Mouse (Mus musculus) hindbrain, embryonic 10.5 days (tissue): ENCODE measurements around the gene Fam104a. TPM values are rescaled to one million over a fixed set of nuclear protein-coding genes. Genes with fewer than 3 reads are reported as not detected.

ENCODE experiments used
- DNase-seq: peaks from one replicate; pipeline ENCODE4 v3.0.0-alpha.2; 2017; ENCODE audit warnings: low spot score
- H3K27ac ChIP-seq: fragments of 300-500 bp; sonication (generic); 2 replicates; pipeline ENCODE4 v1.5.1; 2016; ENCODE audit warnings: mild to moderate bottlenecking, moderate library complexity
- H3K27me3 ChIP-seq: fragments of 300-500 bp; sonication (generic); 2 replicates; pipeline ENCODE4 v1.6.1; 2016; ENCODE audit warnings: mild to moderate bottlenecking; ENCODE audit not compliant: poor library complexity, insufficient read depth, severe bottlenecking
- H3K36me3 ChIP-seq: fragments of 300-500 bp; sonication (generic); 2 replicates; pipeline ENCODE4 v1.6.1; 2016; ENCODE audit warnings: mild to moderate bottlenecking, moderate library complexity
- H3K4me1 ChIP-seq: fragments of 300-500 bp; sonication (generic); replicated peaks from 2 replicates; pipeline ENCODE4 v1.6.1; 2016; ENCODE audit warnings: mild to moderate bottlenecking
- H3K4me3 ChIP-seq: fragments of 300-500 bp; sonication (generic); 2 replicates; pipeline ENCODE4 v1.5.1; 2016; ENCODE audit warnings: mild to moderate bottlenecking, moderate library complexity
- H3K9me3 ChIP-seq: fragments of 300-500 bp; sonication (generic); 2 replicates; pipeline ENCODE4 v1.6.1; 2016; ENCODE audit warnings: mild to moderate bottlenecking, moderate library complexity
- WGBS: fragments of 180-500 bp; shearing (Covaris S2); methylation state at CpG from one replicate; pipeline ENCODE4 v1.1.7; 2016; 5-methylcytosine and 5-hydroxymethylcytosine counted together
- polyA plus RNA-seq: library from polyadenylated mRNA; unstranded; fragments of >200 nt; fragmentation: Nextera tagmentation; extraction: Ambion mirVana; gene quantifications from 2 replicates; pipeline ENCODE4 v1.2.1, GENCODE M21; 2016

The Fam104a gene
- polyA plus RNA-seq, 1 experiment from 2014 or later: 58.8 TPM

- WGBS: 61% methylated on average over 7 of the region's 7 CpGs
- Histone ChIP-seq H3K27ac (0 out of 2 replicates have a peak overlapping the region, but pooled peaks have one; percentile 5), H3K27me3 (peaks cover 47% of the 10 kb centered on the region), H3K9me3 (no peaks in the 10 kb centered on the region), H3K4me3 (no peak overlapping the region), H3K4me1 (peaks cover 48% of the 10 kb centered on the region), H3K36me3 (no peaks in the 10 kb centered on the region)
- DNase-seq: no peak
These were observed 31.2 kb upstream of the Fam104a start for GRCm38 (mm10) chr11:113715078-113715674.

GRCm38 (mm10) chr11:113711061-113711460, 27.1 kb upstream of the Fam104a start:
- peaks cover 50% of the 10 kb centered on the region for H3K4me1 ChIP-seq
- H3K27ac ChIP-seq: peak overlapping the region; percentile 91
- no peaks in the 10 kb centered on the region for H3K9me3 ChIP-seq
- H3K36me3 ChIP-seq: peaks cover 13% of the 10 kb centered on the region
- peak overlapping the region; percentile 30; the same call in 1 of the 2 replicates for H3K4me3 ChIP-seq
- no peak for DNase-seq
- 21% methylated on average over 1 of the region's 1 CpGs for WGBS
- H3K27me3 ChIP-seq: peaks cover 61% of the 10 kb centered on the region

- WGBS: 2% methylated on average over 10 of the region's 10 CpGs
- peak; percentile 75 for DNase-seq
- H3K27me3 ChIP-seq: peaks cover 56% of the 10 kb centered on the region
- peaks cover 53% of the 10 kb centered on the region for H3K4me1 ChIP-seq
- H3K4me3 ChIP-seq: peak overlapping the region; percentile 30
- peaks cover 13% of the 10 kb centered on the region for H3K36me3 ChIP-seq
- H3K9me3 ChIP-seq: no peaks in the 10 kb centered on the region
- peak overlapping the region; percentile 91 for H3K27ac ChIP-seq
These were observed 26.4 kb upstream of the Fam104a start for GRCm38 (mm10) chr11:113710257-113710777.

- Histone ChIP-seq H3K9me3 (no peaks in the 10 kb centered on the region), H3K36me3 (peaks cover 13% of the 10 kb centered on the region), H3K4me1 (peaks cover 48% of the 10 kb centered on the region), H3K27me3 (peaks cover 50% of the 10 kb centered on the region), H3K27ac (peak within 1 kb of the TSS; percentile 91), H3K4me3 (peak within 1 kb of the TSS; percentile 30)
- no peak for DNase-seq
- 3% methylated on average over 11 of the region's 11 CpGs for WGBS
These were observed 25.8 kb upstream of the Fam104a start, which contains the start of gene Cpsf4l for GRCm38 (mm10) chr11:113709731-113710256. TSS of gene Cpsf4l (minus strand) at chr11:113710017.

GRCm38 (mm10) chr11:113709272-113709671, 25.3 kb upstream of the Fam104a start:
- Histone ChIP-seq H3K4me1 (peaks cover 44% of the 10 kb centered on the region), H3K4me3 (peak overlapping the region; percentile 30; the same call in 1 of the 2 replicates), H3K9me3 (no peaks in the 10 kb centered on the region), H3K27me3 (peaks cover 47% of the 10 kb centered on the region), H3K27ac (peak overlapping the region; percentile 91), H3K36me3 (peaks cover 13% of the 10 kb centered on the region)
- DNase-seq: no peak
- 4% methylated on average over 15 of the region's 15 CpGs for WGBS

- H3K4me1 ChIP-seq: peaks cover 44% of the 10 kb centered on the region
- H3K36me3 ChIP-seq: peaks cover 13% of the 10 kb centered on the region
- H3K27ac ChIP-seq: peak overlapping the region; percentile 91
- DNase-seq: no peak
- H3K9me3 ChIP-seq: no peaks in the 10 kb centered on the region
- no peak overlapping the region for H3K4me3 ChIP-seq
- WGBS: 44% methylated on average over 19 of the region's 19 CpGs
- peaks cover 42% of the 10 kb centered on the region for H3K27me3 ChIP-seq
These were observed 24.8 kb upstream of the Fam104a start for GRCm38 (mm10) chr11:113708629-113709213.

GRCm38 (mm10) chr11:113705966-113706652, 22.2 kb upstream of the Fam104a start:
- no peak for DNase-seq
- no peak overlapping the region for H3K4me3 ChIP-seq
- no peak overlapping the region for H3K27ac ChIP-seq
- H3K4me1 ChIP-seq: peaks cover 35% of the 10 kb centered on the region
- no peaks in the 10 kb centered on the region for H3K9me3 ChIP-seq
- peaks cover 26% of the 10 kb centered on the region for H3K27me3 ChIP-seq
- 91% methylated on average over 15 of the region's 15 CpGs for WGBS
- peaks cover 18% of the 10 kb centered on the region for H3K36me3 ChIP-seq

- Histone ChIP-seq H3K27ac (0 out of 2 replicates have a peak overlapping the region, but pooled peaks have one; percentile 5), H3K9me3 (no peaks in the 10 kb centered on the region), H3K27me3 (peaks cover 15% of the 10 kb centered on the region), H3K4me3 (no peak overlapping the region), H3K36me3 (peaks cover 32% of the 10 kb centered on the region), H3K4me1 (peaks cover 12% of the 10 kb centered on the region)
- 49% methylated on average over 5 of the region's 5 CpGs for WGBS
- DNase-seq: peak; percentile 83
These were observed 19.8 kb upstream of the Fam104a start for GRCm38 (mm10) chr11:113703758-113704157.

- no peak overlapping the region for H3K4me3 ChIP-seq
- no peak overlapping the region for H3K27ac ChIP-seq
- 88% methylated on average over 7 of the region's 7 CpGs for WGBS
- no peak for DNase-seq
- H3K4me1 ChIP-seq: peaks cover 15% of the 10 kb centered on the region
- H3K27me3 ChIP-seq: no peaks in the 10 kb centered on the region
- H3K9me3 ChIP-seq: peaks cover 5% of the 10 kb centered on the region; the same call in 1 of the 2 replicates
- peaks cover 60% of the 10 kb centered on the region for H3K36me3 ChIP-seq
These were observed 15.7 kb upstream of the Fam104a start for GRCm38 (mm10) chr11:113699643-113700042.

GRCm38 (mm10) chr11:113698013-113698545, 14.1 kb upstream of the Fam104a start:
- Histone ChIP-seq H3K27me3 (no peaks in the 10 kb centered on the region), H3K36me3 (peaks cover 76% of the 10 kb centered on the region), H3K4me3 (no peak overlapping the region), H3K4me1 (peaks cover 10% of the 10 kb centered on the region), H3K9me3 (peaks cover 5% of the 10 kb centered on the region; the same call in 1 of the 2 replicates), H3K27ac (no peak overlapping the region)
- no peak for DNase-seq
- 87% methylated on average over 12 of the region's 12 CpGs for WGBS

- Histone ChIP-seq H3K27me3 (no peaks in the 10 kb centered on the region), H3K9me3 (peaks cover 5% of the 10 kb centered on the region; the same call in 1 of the 2 replicates), H3K4me1 (peaks cover 10% of the 10 kb centered on the region), H3K36me3 (peaks cover 81% of the 10 kb centered on the region), H3K27ac (no peak overlapping the region), H3K4me3 (no peak overlapping the region)
- DNase-seq: no peak
- 73% methylated on average over 5 of the region's 5 CpGs for WGBS
These were observed 13.6 kb upstream of the Fam104a start for GRCm38 (mm10) chr11:113697571-113697970.

GRCm38 (mm10) chr11:113691851-113692250, 7.9 kb upstream of the Fam104a start:
- DNase-seq: no peak
- Histone ChIP-seq H3K4me1 (peaks cover 8% of the 10 kb centered on the region), H3K9me3 (peaks cover 5% of the 10 kb centered on the region; the same call in 1 of the 2 replicates), H3K27ac (no peak overlapping the region), H3K36me3 (peaks cover 93% of the 10 kb centered on the region), H3K27me3 (no peaks in the 10 kb centered on the region), H3K4me3 (no peak overlapping the region)
- WGBS: 71% methylated on average over 3 of the region's 3 CpGs
